Mouse (Mus musculus) thymus, adult 2 months (tissue): Measurements from ENCODE around the gene Rhpn2. TPM values are rescaled to one million over a fixed set of nuclear protein-coding genes. Genes with fewer than 3 reads are reported as not detected.

Experiments used
- DNase-seq: peaks from one replicate; pipeline ENCODE4 v3.0.0; 2021
- H3K27ac ChIP-seq: fragments of 200-500 bp; 2 replicates; pipeline ENCODE4 v1.5.1; 2012; ENCODE audit warnings: low read length, control low read depth; ENCODE audit not compliant: control insufficient read depth, insufficient read depth
- H3K27me3 ChIP-seq: fragments of 200-500 bp; 2 replicates; pipeline ENCODE4 v1.6.1; 2012; ENCODE audit warnings: mild to moderate bottlenecking, low read length, moderate library complexity, mixed read lengths; ENCODE audit not compliant: control insufficient read depth, insufficient read depth
- H3K36me3 ChIP-seq: fragments of 200-500 bp; 2 replicates; pipeline ENCODE4 v1.6.1; 2012; ENCODE audit warnings: mild to moderate bottlenecking, low read length, moderate library complexity; ENCODE audit not compliant: control insufficient read depth, insufficient read depth
- H3K4me1 ChIP-seq: fragments of 200-500 bp; replicated peaks from 2 replicates; pipeline ENCODE4 v1.6.1; 2012; ENCODE audit warnings: low read length; ENCODE audit not compliant: control insufficient read depth, insufficient read depth
- H3K4me3 ChIP-seq: fragments of 200-500 bp; 2 replicates; pipeline ENCODE4 v1.5.1; 2012; ENCODE audit warnings: mild to moderate bottlenecking, low read length, control low read depth, moderate library complexity; ENCODE audit not compliant: control insufficient read depth, insufficient read depth
- CTCF ChIP-seq: fragments of 200-500 bp; IDR thresholded peaks from 2 replicates; pipeline ENCODE4 v1.5.1; 2012; ENCODE audit warnings: mild to moderate bottlenecking, control low read depth, low read length, moderate library complexity, borderline replicate concordance; ENCODE audit not compliant: control insufficient read depth, poor library complexity, insufficient read depth; ENCODE audit errors: extremely low read depth
- POLR2A ChIP-seq: fragments of 200-500 bp; IDR thresholded peaks from 2 replicates; pipeline ENCODE4 v1.6.1; 2012; ENCODE audit warnings: mild to moderate bottlenecking, low read length, control low read depth, moderate library complexity; ENCODE audit not compliant: control insufficient read depth, poor library complexity, insufficient read depth; ENCODE audit errors: extremely low read depth
- WGBS: fragments of 180-500 bp; shearing (Covaris S2); methylation state at CpG from one replicate; pipeline ENCODE4 v1.1.7; 2018; 5-methylcytosine and 5-hydroxymethylcytosine counted together
- polyA plus RNA-seq: library from polyadenylated mRNA; depleted of rRNA; stranded (reverse); fragments of >200 nt; gene quantifications from 2 replicates; pipeline ENCODE4 v1.2.3, GENCODE M21; 2012; rRNA removed

Rhpn2 gene
- polyA plus RNA-seq: 0.71 and 1.3 TPM in 2 replicates

- peak; percentile 96 for DNase-seq
- H3K36me3 ChIP-seq: no peaks in the 10 kb centered on the region
- WGBS: 1% methylated on average over 51 of the region's 52 CpGs
Observed at GRCm38 (mm10) chr7:35333692-35334526, at the start of gene Rhpn2. Gene Rhpn2, plus strand, starts transcription at chr7:35334170.

GRCm38 (mm10) chr7:35293464-35293863 is 40.5 kb upstream of the Rhpn2 start:
- Histone ChIP-seq H3K4me1 (no peaks in the 10 kb centered on the region), H3K4me3 (no peak overlapping the region), H3K36me3 (peaks cover 30% of the 10 kb centered on the region), H3K27ac (no peak overlapping the region), H3K27me3 (no peaks in the 10 kb centered on the region)
- no peak for TF ChIP-seq POLR2A
- no peak for TF ChIP-seq CTCF
- DNase-seq: no peak
- WGBS: 96% methylated on average over 13 of the region's 13 CpGs

More at GRCm38 (mm10) chr7:35333692-35334526, at the start of gene Rhpn2:
- Histone ChIP-seq H3K4me3 (peak within 1 kb of the TSS; percentile 45), H3K4me1 (peaks cover 19% of the 10 kb centered on the region), H3K27ac (no peak within 1 kb of the TSS), H3K27me3 (peaks cover 7% of the 10 kb centered on the region; the same call in 1 of the 2 replicates)
- TF ChIP-seq POLR2A (no peak), CTCF (no peak)

DNA sequence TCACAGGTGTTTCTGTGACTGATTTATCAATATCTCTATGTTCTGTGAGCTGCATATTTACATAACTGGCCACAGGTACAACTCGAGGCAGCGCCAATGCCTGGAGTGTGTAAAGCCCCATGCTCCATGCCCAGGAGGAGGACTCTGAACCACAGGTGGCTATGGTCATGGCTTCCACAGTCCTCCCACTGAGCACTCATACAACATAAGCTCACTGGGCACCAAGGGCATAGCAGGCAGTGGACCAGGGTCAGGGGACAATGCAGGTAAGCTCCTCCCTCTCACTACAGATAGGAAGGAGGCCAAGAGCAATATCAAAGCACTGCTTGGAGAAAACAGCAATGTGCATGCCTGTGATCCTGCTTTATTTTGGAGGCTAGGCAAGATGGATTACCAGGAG is 38.3 kb upstream of the Rhpn2 start:
- peaks cover 29% of the 10 kb centered on the region for H3K36me3 ChIP-seq
- no peaks in the 10 kb centered on the region for H3K4me1 ChIP-seq
- no peaks in the 10 kb centered on the region for H3K27me3 ChIP-seq
- TF ChIP-seq CTCF (no peak), POLR2A (no peak)
- WGBS: 100% methylated on average over 2 of the region's 2 CpGs
- no peak for DNase-seq
- H3K4me3 ChIP-seq: no peak overlapping the region
- H3K27ac ChIP-seq: no peak overlapping the region

DNA sequence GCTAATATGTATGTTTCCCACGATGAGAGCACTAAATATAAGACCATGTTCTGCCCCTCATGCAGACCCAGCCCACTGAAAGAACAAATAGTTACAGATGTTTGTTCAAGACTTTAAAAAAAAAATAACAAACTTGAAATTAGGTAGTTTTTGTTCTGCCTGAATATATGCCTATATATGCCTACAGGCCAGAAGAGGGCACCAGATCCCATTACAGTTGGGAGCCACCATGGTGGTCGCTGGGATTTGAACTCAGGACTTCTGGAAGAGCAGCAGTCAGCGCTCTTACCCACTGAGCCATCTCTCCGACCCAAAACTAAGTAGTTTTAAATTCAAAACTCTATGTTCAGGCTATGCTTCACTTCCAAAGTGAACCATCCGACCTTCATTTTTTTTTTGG is 36.1 kb upstream of the Rhpn2 start:
- TF ChIP-seq CTCF: no peak
- TF ChIP-seq POLR2A: no peak
- Histone ChIP-seq H3K27ac (no peak overlapping the region), H3K4me3 (no peak overlapping the region), H3K4me1 (no peaks in the 10 kb centered on the region), H3K27me3 (no peaks in the 10 kb centered on the region), H3K36me3 (peaks cover 22% of the 10 kb centered on the region)
- no peak for DNase-seq
- WGBS: 92% methylated on average over 5 of the region's 5 CpGs

- no peaks in the 10 kb centered on the region for H3K27me3 ChIP-seq
- no peak overlapping the region for H3K27ac ChIP-seq
- peaks cover 11% of the 10 kb centered on the region for H3K36me3 ChIP-seq
- no peak overlapping the region for H3K4me3 ChIP-seq
- H3K4me1 ChIP-seq: no peaks in the 10 kb centered on the region
- DNase-seq: no peak
- TF ChIP-seq CTCF (no peak), POLR2A (no peak)
- 97% methylated on average over 8 of the region's 8 CpGs for WGBS
Observed at GRCm38 (mm10) chr7:35299656-35300055, 34.3 kb upstream of the Rhpn2 start.

GRCm38 (mm10) chr7:35300792-35301191 is 33.2 kb upstream of the Rhpn2 start:
- H3K4me1 ChIP-seq: no peaks in the 10 kb centered on the region
- peaks cover 5% of the 10 kb centered on the region for H3K36me3 ChIP-seq
- no peak overlapping the region for H3K4me3 ChIP-seq
- H3K27me3 ChIP-seq: no peaks in the 10 kb centered on the region
- TF ChIP-seq CTCF (no peak), POLR2A (no peak)
- H3K27ac ChIP-seq: no peak overlapping the region
- no peak for DNase-seq
